Mouse (Mus musculus) neural tube, embryonic 14.5 days (tissue): ENCODE measurements around the gene Pcp4l1. TPM values are rescaled to one million over a fixed set of nuclear protein-coding genes. Genes with fewer than 3 reads are reported as not detected.

Source experiments
- ATAC-seq: fragments of 200-750 bp; cut with Nextera tagmentation; 2 replicates; pipeline ENCODE4 v1.8.0; 2017; ENCODE audit warnings: low read depth, mild to moderate bottlenecking, moderate TSS enrichment, moderate library complexity
- H3K27ac ChIP-seq: fragments of 300-500 bp; sonication (generic); 2 replicates; pipeline ENCODE4 v1.5.1; 2014; ENCODE audit warnings: low read depth, mild to moderate bottlenecking, control low read depth, low read length, moderate library complexity, mixed read lengths
- H3K27me3 ChIP-seq: fragments of 300-500 bp; sonication (generic); 2 replicates; pipeline ENCODE4 v1.6.1; 2014; ENCODE audit warnings: low read length; ENCODE audit not compliant: control insufficient read depth, insufficient read depth
- H3K36me3 ChIP-seq: fragments of 300-500 bp; sonication (generic); 2 replicates; pipeline ENCODE4 v1.6.1; 2014; ENCODE audit warnings: low read length, mixed read lengths; ENCODE audit not compliant: control insufficient read depth, insufficient read depth
- H3K4me1 ChIP-seq: fragments of 300-500 bp; sonication (generic); 2 replicates; pipeline ENCODE4 v1.6.1; 2014; ENCODE audit warnings: low read length; ENCODE audit not compliant: control insufficient read depth, insufficient read depth
- H3K4me2 ChIP-seq: fragments of 300-500 bp; sonication (generic); 2 replicates; pipeline ENCODE4 v1.6.1; 2014; ENCODE audit warnings: mild to moderate bottlenecking, low read depth, low read length, control low read depth
- H3K4me3 ChIP-seq: fragments of 300-500 bp; sonication (generic); 2 replicates; pipeline ENCODE4 v1.5.1; 2014; ENCODE audit warnings: low read depth, low read length, control low read depth, mixed read lengths
- H3K9ac ChIP-seq: fragments of 300-500 bp; sonication (generic); replicated peaks from 2 replicates; pipeline ENCODE4 v1.6.1; 2014; ENCODE audit warnings: low read depth, mild to moderate bottlenecking, control low read depth, low read length, mixed read lengths
- H3K9me3 ChIP-seq: fragments of 300-500 bp; sonication (generic); 2 replicates; pipeline ENCODE4 v1.6.1; 2016; ENCODE audit warnings: low read length; ENCODE audit not compliant: control insufficient read depth
- WGBS: fragments of 180-500 bp; shearing (Covaris S2); extraction: QIAGEN DNeasy Blood & Tissue Kit; methylation state at CpG from one replicate; pipeline ENCODE4 v1.1.7; 2014; 5-methylcytosine and 5-hydroxymethylcytosine counted together
- polyA plus RNA-seq: library from polyadenylated mRNA; unstranded; fragments of >200 nt; fragmentation: Nextera tagmentation; extraction: Ambion mirVana; gene quantifications from 2 replicates; pipeline ENCODE4 v1.2.1, GENCODE M21; 2014

The Pcp4l1 gene
- polyA plus RNA-seq, 1 experiment from 2014 or later = 41.6 TPM

GRCm38 (mm10) chr1:171183620-171184019, 12.4 kb downstream of the Pcp4l1 start:
- Histone ChIP-seq H3K9me3 (no peaks in the 10 kb centered on the region), H3K4me2 (no peak overlapping the region), H3K9ac (no peak overlapping the region), H3K27ac (no peak overlapping the region), H3K4me1 (0 out of 2 replicates have a peak, but pooled peaks cover 4% of the 10 kb centered on the region), H3K27me3 (no peaks in the 10 kb centered on the region), H3K36me3 (no peaks in the 10 kb centered on the region), H3K4me3 (no peak overlapping the region)
- no peak for ATAC-seq
- WGBS = 78% methylated on average over 3 of the region's 3 CpGs

DNA sequence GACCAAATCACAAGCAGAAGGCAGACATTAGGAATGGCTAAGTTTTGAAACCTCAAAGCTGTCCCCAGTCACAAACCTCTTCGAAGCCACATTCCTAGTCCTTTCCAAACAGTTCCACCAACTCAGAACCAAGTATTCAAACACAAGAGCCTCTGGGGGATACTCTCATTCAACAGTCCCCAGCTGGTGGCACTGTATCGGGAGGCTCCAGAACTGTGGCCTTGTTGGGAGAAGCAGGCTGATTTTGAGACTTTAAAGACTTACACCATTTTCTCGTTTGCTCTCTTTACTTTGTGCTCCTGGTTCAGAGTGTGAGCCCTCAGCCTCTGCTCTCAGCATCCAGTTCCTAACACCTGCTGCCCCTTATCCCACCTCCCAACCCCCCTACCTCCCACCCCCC, 13.0 kb downstream of the Pcp4l1 start:
- no peak for ATAC-seq
- Histone ChIP-seq H3K4me3 (no peak overlapping the region), H3K4me1 (0 out of 2 replicates have a peak, but pooled peaks cover under 1% of the 10 kb centered on the region), H3K9ac (no peak overlapping the region), H3K36me3 (no peaks in the 10 kb centered on the region), H3K4me2 (no peak overlapping the region), H3K27ac (no peak overlapping the region), H3K27me3 (no peaks in the 10 kb centered on the region), H3K9me3 (no peaks in the 10 kb centered on the region)
- WGBS = 85% methylated on average over 3 of the region's 3 CpGs

GRCm38 (mm10) chr1:171179487-171180171, 16.4 kb downstream of the Pcp4l1 start:
- Histone ChIP-seq H3K4me2 (no peak overlapping the region), H3K9me3 (no peaks in the 10 kb centered on the region), H3K4me1 (no peaks in the 10 kb centered on the region), H3K36me3 (no peaks in the 10 kb centered on the region), H3K4me3 (no peak overlapping the region), H3K27ac (no peak overlapping the region), H3K9ac (no peak overlapping the region), H3K27me3 (no peaks in the 10 kb centered on the region)
- ATAC-seq = no peak
- WGBS = 74% methylated on average over 5 of the region's 5 CpGs

DNA sequence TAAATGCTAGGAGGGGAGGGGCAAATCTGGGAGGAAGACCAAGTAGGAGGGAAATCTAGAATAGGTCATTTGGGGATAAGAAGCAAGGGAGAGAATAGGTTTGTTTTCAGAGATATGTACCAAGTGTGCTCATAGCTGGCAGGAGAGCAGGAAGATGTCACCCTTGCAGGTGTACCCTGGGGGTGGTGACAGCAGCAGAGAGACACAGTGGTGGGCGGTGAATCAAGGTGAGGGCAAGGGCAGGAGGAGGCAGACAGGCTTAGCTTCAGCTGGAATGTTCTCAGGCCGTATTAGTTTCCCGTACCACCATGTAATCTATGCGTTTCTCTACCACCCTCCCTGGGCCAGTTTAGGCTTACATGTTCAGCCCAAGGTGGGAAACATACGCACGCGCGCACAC, 23.3 kb downstream of the Pcp4l1 start:
- 97% methylated on average over 8 of the region's 8 CpGs for WGBS
- Histone ChIP-seq H3K4me2 (no peak overlapping the region), H3K27me3 (no peaks in the 10 kb centered on the region), H3K36me3 (no peaks in the 10 kb centered on the region), H3K4me3 (no peak overlapping the region), H3K9ac (no peak overlapping the region), H3K27ac (no peak overlapping the region), H3K4me1 (no peaks in the 10 kb centered on the region), H3K9me3 (no peaks in the 10 kb centered on the region)
- no peak for ATAC-seq

GRCm38 (mm10) chr1:171171138-171171537, 24.9 kb downstream of the Pcp4l1 start:
- Histone ChIP-seq H3K27me3 (no peaks in the 10 kb centered on the region), H3K4me3 (no peak overlapping the region), H3K4me2 (no peak overlapping the region), H3K36me3 (no peaks in the 10 kb centered on the region), H3K4me1 (no peaks in the 10 kb centered on the region), H3K9me3 (no peaks in the 10 kb centered on the region), H3K27ac (no peak overlapping the region), H3K9ac (no peak overlapping the region)
- WGBS = 57% methylated on average over 3 of the region's 3 CpGs
- no peak for ATAC-seq

DNA sequence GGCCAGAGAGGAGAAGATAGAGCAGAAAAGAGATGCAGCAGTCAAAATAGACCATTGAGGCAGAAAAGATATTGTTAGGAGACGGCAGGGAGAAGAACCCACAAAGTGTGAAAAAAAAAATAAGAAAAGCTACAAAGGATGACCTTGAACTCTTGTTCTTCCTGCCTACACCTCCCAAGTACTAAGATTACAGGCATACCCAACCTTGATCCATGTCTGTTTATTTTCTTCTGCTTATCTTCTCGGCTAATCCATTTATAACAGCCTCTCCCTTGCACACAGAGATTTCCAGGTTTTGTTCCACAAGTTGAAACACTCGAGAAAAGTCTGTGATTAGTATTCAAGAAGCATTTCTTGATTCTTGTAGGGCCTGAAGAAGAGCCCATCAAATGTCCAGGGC, 26.2 kb downstream of the Pcp4l1 start:
- H3K36me3 ChIP-seq = no peaks in the 10 kb centered on the region
- H3K9me3 ChIP-seq = no peaks in the 10 kb centered on the region
- no peak for ATAC-seq
- H3K4me2 ChIP-seq = no peak overlapping the region
- no peak overlapping the region for H3K27ac ChIP-seq
- no peak overlapping the region for H3K9ac ChIP-seq
- no peaks in the 10 kb centered on the region for H3K27me3 ChIP-seq
- no peak overlapping the region for H3K4me3 ChIP-seq
- no peaks in the 10 kb centered on the region for H3K4me1 ChIP-seq
- 72% methylated on average over 3 of the region's 3 CpGs for WGBS

DNA sequence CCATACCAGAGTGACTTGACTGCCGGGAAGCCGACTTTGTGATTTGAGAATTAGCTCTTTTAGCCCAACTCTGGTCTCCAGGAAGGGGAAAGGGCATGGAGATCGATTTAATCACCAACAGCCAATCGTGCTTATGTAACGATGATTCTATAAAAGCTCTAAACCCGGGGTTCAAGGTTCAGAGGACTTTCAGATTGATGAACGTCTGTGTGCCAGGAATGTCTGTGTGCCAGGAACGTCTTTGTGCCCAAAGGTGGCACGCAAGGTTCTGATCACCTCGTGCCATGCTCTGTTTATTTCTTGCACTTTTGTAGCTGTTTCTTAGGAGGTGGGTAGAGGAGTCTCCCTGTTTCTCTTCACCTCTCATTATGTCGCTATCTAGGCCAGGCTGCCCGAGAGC, 27.2 kb downstream of the Pcp4l1 start:
- 91% methylated on average over 12 of the region's 12 CpGs for WGBS
- Histone ChIP-seq H3K36me3 (no peaks in the 10 kb centered on the region), H3K9ac (no peak overlapping the region), H3K27ac (no peak overlapping the region), H3K4me2 (no peak overlapping the region), H3K4me1 (no peaks in the 10 kb centered on the region), H3K4me3 (no peak overlapping the region), H3K9me3 (no peaks in the 10 kb centered on the region), H3K27me3 (no peaks in the 10 kb centered on the region)
- no peak for ATAC-seq

DNA sequence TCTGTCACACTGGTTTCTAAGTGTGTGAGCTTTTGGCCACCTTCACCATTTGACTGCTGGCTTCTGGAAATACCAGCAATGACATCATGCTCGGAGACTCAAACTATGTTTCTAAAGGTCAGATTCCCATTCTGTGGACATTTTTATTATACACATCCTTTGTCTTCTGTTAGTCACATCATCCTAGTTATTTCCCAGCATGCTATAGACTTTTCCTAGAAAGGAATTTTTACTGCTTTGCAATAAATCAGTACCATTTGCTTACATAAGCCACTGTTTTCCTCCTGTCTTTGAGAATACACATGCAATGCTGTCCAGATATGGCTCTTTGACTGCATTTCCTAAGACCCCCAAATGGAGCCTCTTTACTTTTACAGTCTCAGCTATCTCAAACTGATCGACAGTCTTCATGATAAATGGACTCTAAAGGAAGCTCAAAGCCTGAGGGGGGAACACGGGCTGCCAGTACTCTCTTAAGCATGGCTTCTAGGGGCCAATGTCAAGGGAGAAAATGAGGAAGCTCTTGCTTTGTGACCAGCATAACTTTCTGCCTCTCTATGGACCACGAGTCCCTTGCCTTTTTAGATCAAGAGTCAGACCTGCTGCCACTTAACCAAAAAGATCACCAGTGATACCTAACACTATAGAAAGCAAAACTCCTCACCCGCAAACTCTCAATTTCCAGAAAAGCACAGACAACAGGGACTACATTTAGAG, 30.3 kb downstream of the Pcp4l1 start:
- Histone ChIP-seq H3K9me3 (no peaks in the 10 kb centered on the region), H3K27me3 (no peaks in the 10 kb centered on the region), H3K4me2 (no peak overlapping the region), H3K4me1 (no peaks in the 10 kb centered on the region), H3K4me3 (no peak overlapping the region), H3K9ac (no peak overlapping the region), H3K27ac (no peak overlapping the region), H3K36me3 (no peaks in the 10 kb centered on the region)
- no peak for ATAC-seq
- WGBS = 73% methylated on average over 5 of the region's 5 CpGs

- Histone ChIP-seq H3K4me2 (no peak overlapping the region), H3K9ac (no peak overlapping the region), H3K4me3 (no peak overlapping the region), H3K4me1 (no peaks in the 10 kb centered on the region), H3K36me3 (no peaks in the 10 kb centered on the region), H3K27me3 (peaks cover 4% of the 10 kb centered on the region), H3K27ac (no peak overlapping the region), H3K9me3 (no peaks in the 10 kb centered on the region)
- WGBS = 41% methylated on average over 3 of the region's 3 CpGs
- no peak for ATAC-seq
Observed at GRCm38 (mm10) chr1:171164258-171164657, 31.8 kb downstream of the Pcp4l1 start.
